Mouse (Mus musculus) heart, postnatal 4 days (tissue): ENCODE results near the gene Il3. TPM values are rescaled to one million over a fixed set of nuclear protein-coding genes. Genes with fewer than 3 reads are reported as not detected.

ENCODE experiments used
- DNase-seq: peaks from one replicate; pipeline ENCODE4 v3.0.0; 2021
- total RNA-seq, 2 experiments: library from RNA; stranded (reverse); gene quantifications; 2 replicates each; pipeline ENCODE4 v1.2.3; 2021

Il3 gene
- total RNA-seq, 2 experiments from 2014 or later, result not detected

- no peak for DNase-seq
These were observed 4.4 kb upstream of the Il3 start for GRCm38 (mm10) chr11:54271437-54271949.

DNA sequence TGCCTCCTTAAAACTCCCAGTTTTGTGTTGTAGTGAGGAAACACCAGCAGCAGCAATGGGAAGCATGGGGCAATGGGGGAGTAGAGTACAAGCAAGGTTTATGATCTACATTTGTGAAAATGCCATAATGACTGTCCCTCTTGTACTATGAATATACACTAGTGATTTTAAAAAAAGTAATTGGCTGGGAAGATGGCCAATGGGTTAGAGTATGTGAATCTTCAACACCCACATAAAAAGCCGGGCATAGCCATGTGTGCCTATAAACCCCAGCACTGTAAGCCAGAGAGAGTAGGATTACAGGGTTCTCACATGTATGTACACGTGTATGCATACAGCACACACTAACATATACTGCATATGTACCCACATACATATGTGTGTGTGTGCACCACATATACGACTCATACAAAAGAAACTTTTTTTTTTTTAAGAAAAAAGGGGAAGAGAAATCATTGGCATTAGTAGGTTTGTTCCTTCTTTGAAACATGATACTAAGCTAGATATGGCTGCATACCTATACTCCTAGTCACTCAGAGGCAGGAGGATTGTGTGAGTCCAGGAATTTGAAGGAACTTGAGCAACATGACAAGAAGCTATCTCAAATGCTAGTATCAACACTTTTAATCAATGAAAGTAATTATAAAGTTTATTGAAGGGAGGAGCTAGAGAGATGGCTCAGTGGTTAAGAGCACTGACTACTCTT, 2.3 kb upstream of the Il3 start:
- DNase-seq, result no peak

- peak; percentile 71 for DNase-seq
These were observed 2.5 kb downstream of the Il3 start for GRCm38 (mm10) chr11:54264542-54264941.

DNA sequence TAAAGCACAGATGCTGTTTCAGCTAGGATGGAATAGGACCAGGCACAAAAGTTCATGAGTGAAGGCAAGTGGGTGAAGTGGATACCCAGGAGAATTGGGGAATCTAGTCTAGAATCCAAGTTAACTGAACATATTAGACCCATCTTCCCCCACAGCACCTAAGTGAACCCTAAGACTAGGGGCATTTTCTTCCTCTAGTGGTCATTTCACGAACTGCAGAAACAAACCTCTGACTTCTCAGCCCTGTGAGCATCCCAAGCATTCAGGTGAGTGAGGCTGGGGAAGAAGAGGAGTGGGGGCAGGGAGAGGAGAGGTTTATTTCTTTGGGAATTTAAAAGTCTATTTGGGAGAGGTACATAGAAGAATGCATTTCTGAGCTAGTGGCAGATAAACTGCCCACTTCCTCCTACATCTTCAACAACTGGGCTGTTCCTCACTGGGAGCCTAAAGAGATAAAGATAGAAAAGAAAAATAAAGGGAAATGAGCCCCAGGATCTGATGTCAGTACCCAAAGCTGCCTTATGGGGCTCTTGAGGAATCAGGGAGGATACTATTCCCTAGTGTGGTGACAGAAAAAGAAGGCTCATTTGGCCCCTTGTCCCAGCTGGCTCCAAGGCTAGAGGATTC, 3.6 kb downstream of the Il3 start:
- no peak for DNase-seq

- DNase-seq, result peak; percentile 81
These were observed 10.3 kb downstream of the Il3 start for GRCm38 (mm10) chr11:54256624-54257376.

DNA sequence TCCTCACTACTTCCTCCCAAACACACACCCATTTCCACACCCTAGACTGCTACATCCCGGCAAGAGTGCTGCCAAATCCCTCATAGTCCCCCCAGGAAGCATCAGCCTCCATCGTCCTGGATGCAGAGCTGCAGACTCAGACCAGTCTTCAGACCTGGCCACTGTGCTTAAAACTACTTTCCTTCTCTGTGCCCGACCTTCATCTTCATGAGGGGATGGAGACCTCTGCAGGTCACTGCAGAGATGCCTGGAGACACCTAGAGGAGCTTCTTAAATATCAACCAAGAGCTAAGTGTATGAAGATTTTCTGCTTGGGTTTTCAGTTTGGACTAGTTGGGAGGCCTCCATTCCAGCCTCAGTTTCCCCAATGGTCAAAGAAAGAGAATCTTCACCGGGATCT, 13.0 kb downstream of the Il3 start:
- DNase-seq, result peak; percentile 26

- no peak for DNase-seq
These were observed 16.5 kb downstream of the Il3 start for GRCm38 (mm10) chr11:54250575-54250974.

GRCm38 (mm10) chr11:54249748-54250147, 17.3 kb downstream of the Il3 start:
- DNase-seq, result no peak

DNA sequence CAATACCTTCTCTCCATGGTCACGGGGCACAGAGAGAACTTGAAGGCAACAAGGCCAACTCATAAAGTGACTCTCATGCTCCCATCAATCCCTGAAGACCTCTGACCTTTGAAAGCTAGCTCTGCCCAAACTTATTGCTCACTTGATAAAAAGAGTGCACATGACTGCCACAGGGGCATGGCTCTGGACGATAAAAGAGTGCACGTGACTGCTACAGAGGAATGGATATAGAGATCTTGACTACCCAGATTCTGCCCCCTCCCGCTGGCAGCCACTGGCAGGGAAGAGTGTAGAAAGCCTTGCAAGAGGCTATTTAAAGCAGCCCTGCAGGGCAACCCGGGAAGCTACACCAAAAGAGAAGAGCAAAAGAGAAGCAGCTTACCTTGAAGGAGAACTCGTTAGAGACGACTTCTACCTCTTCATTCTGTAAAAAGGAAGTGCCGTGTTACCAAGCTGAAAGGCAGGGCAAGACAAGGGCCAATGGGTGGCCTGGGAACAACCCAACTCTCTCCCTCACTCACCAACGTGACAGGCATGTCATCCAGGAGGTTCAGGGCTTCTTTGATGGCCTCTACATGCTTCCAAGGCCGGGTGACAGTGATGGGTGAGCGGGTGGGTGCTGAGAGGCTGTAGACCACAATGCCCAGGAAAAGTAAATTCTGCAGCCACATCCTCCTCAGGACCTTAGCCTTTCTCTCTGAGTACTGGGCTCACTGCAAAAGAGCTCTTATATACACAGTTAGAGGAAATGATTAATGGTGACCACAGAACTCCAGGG, 17.9 kb downstream of the Il3 start, which contains the start of gene Csf2:
Csf2 (minus strand) TSS at position 728 of the 778 bp plus-strand sequence.
- no peak for DNase-seq

DNA sequence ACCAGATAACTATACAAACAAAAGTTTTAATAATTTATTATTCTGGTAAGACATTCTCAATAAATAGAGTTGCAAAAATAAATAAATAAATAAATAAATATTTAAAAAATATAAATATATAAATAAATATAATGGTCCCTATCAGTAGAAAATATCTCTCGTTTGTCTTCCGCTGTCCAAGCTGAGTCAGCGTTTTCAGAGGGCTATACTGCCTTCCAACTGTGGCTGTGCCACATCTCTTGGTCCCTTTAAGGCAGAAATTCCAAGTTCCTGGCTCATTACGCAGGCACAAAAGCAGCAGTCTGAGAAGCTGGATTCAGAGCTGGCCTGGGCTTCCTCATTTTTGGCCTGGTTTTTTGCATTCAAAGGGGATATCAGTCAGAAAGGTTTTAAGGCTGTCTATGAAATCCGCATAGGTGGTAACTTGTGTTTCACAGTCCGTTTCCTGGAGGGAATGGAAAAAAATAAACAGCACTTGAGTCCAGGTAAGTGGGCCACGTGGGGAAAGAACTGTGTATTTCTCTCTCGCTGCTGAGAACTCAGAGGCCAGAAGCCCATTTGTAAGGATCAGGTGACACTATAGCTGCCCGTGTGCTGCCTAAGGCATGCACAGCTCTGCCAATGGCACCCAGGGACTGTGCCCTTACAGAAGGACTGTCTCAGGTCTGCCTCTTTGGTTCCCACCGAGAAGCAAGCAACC, 19.7 kb downstream of the Il3 start:
- DNase-seq, result no peak

- no peak for DNase-seq
These were observed 22.6 kb downstream of the Il3 start for GRCm38 (mm10) chr11:54244465-54244864.

DNA sequence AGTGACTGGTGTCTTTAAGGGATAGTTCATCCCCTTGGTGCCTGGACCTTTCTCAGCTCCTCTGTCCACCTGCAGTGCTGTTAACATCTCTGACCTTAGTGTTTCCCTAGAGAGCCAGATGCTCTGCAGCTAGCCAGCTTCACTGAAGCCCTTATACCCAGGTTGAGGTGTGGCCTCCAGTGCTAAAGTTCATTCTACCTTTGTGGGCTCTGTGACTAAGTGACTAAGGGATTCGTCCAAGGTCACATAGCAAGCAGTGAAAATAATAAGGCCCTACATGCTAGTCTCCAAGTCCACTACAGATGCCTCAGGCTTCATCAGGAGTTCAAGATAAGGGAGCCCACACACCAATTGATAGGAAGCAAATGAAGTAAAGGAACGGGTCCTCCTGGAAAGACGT, 24.6 kb downstream of the Il3 start:
- no peak for DNase-seq

- peak; percentile 68 for DNase-seq
These were observed 30.1 kb downstream of the Il3 start for GRCm38 (mm10) chr11:54236939-54237338.

GRCm38 (mm10) chr11:54227478-54227877, 39.6 kb downstream of the Il3 start:
- DNase-seq, result no peak

DNA sequence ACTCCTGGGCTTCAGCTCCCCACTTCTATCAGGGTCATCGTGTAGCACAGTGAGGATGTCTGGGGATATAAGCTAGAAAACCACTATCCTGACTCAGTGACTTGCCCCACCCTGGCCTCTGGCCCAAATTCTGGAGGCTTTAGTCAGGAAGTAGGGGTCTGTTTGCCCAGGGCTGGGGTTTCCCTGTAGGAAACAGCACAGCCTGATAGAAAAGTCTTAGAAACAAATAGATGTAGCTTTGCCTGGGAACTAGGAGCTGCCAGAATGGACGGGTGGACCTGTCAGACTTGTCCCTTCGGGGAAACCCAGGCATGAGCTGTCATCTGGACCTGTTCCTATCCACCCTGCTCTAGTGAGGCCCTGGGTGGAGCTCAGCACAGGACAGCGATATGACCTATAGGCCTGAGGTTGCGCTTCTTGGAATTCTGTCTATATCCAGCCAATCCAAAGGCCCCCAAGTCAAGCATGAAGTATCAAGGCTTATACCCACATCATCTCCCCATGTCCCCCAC, 42.5 kb downstream of the Il3 start:
- DNase-seq, result no peak

GRCm38 (mm10) chr11:54223637-54224474, 43.2 kb downstream of the Il3 start:
- no peak for DNase-seq

DNA sequence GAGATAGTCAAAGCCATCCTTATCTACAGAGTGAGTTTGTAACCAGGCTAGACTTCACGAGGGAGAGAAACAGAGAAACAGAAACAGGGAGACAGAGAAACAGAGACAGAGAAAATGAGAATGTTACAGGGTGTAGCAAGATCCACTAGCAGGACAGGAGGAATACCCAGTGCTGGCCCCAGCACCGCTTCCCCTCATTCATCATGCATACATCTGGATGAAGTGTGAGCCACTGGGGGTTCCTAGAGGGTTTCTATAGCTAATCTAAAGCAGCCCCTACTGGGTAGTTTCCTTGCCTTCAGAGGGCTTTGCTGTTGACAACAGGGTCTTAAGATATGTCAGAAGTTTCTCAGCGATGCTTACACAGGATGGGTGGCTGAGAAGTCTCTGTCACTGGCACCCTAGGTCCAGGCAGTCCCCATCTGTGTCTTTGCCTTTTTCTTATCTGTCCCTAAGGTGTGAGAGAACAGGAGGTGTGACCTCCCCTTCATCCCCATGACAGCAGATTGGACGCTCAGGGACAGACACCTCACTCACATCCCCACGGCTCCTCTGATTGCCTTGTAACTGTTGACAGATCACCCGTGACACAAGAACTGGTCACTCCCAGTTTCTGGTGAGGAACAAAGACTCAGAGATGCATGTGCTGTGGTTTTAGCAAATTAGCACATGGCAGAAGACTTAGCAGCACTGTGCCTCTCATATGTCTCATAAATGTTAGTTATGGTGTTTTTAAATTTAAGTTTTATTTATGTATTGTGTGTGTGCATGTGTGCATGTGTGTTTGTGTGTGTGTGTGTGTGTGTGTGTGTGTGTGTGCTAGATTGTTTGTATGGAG, 47.0 kb downstream of the Il3 start:
- no peak for DNase-seq

GRCm38 (mm10) chr11:54219191-54219590, 47.9 kb downstream of the Il3 start:
- DNase-seq, result no peak

DNA sequence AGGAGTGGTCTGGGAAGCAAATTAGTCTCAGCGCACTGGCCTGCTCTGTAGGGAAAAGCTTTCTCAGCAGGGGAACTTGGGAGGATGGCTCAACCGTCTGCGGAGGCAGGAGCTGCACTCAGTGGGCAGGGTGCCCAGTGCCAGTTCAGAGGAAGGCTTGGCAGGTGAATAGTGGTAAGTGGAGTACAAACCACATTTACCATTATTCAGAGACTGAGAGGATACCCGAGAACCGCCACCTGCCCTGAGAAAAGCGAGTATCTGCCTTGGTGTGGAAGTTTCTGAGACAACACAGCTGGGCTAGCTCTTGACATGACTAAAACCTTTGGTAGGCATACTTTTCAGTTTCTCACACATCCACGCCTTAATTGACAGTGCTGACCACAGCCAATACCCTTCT, 49.7 kb downstream of the Il3 start:
- no peak for DNase-seq

- no peak for DNase-seq
These were observed 51.0 kb downstream of the Il3 start for GRCm38 (mm10) chr11:54216091-54216490.
